Mouse (Mus musculus) MEL (cell line): ENCODE measurements around the gene Ctdnep1.

Experiments
- CTCF ChIP-seq, 3 experiments: IDR thresholded peaks in 2 of 3; conservative IDR thresholded peaks in 1 of 3; 2 replicates each; pipeline ENCODE4 v1.5.1; 2011 to 2012; ENCODE audit warnings: low read length in 3 of 3, low read depth in 2 of 3, mild to moderate bottlenecking in 2 of 3, improper control_type of control experiment in 1 of 3, inconsistent platforms in 1 of 3, mixed read lengths in 1 of 3, moderate library complexity in 1 of 3; ENCODE audit not compliant: control insufficient read depth in 1 of 3, insufficient read depth in 1 of 3, poor library complexity in 1 of 3, severe bottlenecking in 1 of 3
- ELF1 ChIP-seq: IDR thresholded peaks from 2 replicates; pipeline ENCODE4 v1.6.1; 2014; ENCODE audit warnings: low read depth, mild to moderate bottlenecking, inconsistent platforms, low read length, improper control_type of control experiment, moderate library complexity
- EP300 ChIP-seq, 2 experiments: IDR thresholded peaks; 2 replicates each; pipeline ENCODE4 v1.6.1; 2011; ENCODE audit warnings: improper control_type of control experiment in 2 of 2, low read length in 2 of 2, low read depth in 1 of 2, mild to moderate bottlenecking in 1 of 2
- KAT2A ChIP-seq: conservative IDR thresholded peaks from 2 replicates; pipeline ENCODE4 v1.6.1; 2012; ENCODE audit warnings: low read depth, low read length, improper control_type of control experiment, inconsistent platforms
- MAZ ChIP-seq: IDR thresholded peaks from 2 replicates; pipeline ENCODE4 v1.6.1; 2012; ENCODE audit warnings: low read depth, mild to moderate bottlenecking, inconsistent platforms, low read length, improper control_type of control experiment
- MEF2A ChIP-seq: IDR thresholded peaks from 2 replicates; pipeline ENCODE4 v1.6.1; 2014; ENCODE audit warnings: low read depth, mild to moderate bottlenecking, inconsistent platforms, low read length, improper control_type of control experiment; ENCODE audit not compliant: poor library complexity, insufficient replicate concordance, severe bottlenecking; ENCODE audit errors: extremely low read depth
- MXI1 ChIP-seq: IDR thresholded peaks from 2 replicates; pipeline ENCODE4 v1.6.1; 2011; ENCODE audit warnings: mild to moderate bottlenecking, low read depth, low read length, improper control_type of control experiment
- NELFE ChIP-seq: IDR thresholded peaks from 2 replicates; pipeline ENCODE4 v1.6.1; 2011; ENCODE audit warnings: low read depth, low read length, improper control_type of control experiment
- POLR2A ChIP-seq, 2 experiments: IDR thresholded peaks; 2 replicates each; pipeline ENCODE4 v1.6.1; 2011 to 2012; ENCODE audit warnings: low read length in 2 of 2, mild to moderate bottlenecking in 2 of 2, control low read depth in 1 of 2, improper control_type of control experiment in 1 of 2, low read depth in 1 of 2, moderate library complexity in 1 of 2; ENCODE audit not compliant: control insufficient read depth in 1 of 2, insufficient read depth in 1 of 2, poor library complexity in 1 of 2
- POLR2AphosphoS5 ChIP-seq: IDR thresholded peaks from 2 replicates; pipeline ENCODE4 v1.6.1; 2012; ENCODE audit warnings: low read depth, borderline replicate concordance, mild to moderate bottlenecking, inconsistent platforms, low read length, moderate library complexity, mixed read lengths
- RAD21 ChIP-seq: IDR thresholded peaks from 2 replicates; pipeline ENCODE4 v1.6.1; 2011; ENCODE audit warnings: mild to moderate bottlenecking, low read depth, low read length, improper control_type of control experiment
- RCOR1 ChIP-seq: IDR thresholded peaks from 2 replicates; pipeline ENCODE4 v1.6.1; 2012; ENCODE audit warnings: low read depth, mild to moderate bottlenecking, inconsistent platforms, low read length, improper control_type of control experiment
- ZMIZ1 ChIP-seq: IDR thresholded peaks from 2 replicates; pipeline ENCODE4 v1.6.1; 2012; ENCODE audit warnings: low read depth, mild to moderate bottlenecking, inconsistent platforms, low read length, improper control_type of control experiment, moderate library complexity

- TF ChIP-seq RAD21 (no peak), EP300 (IDR thresholded peaks at IDR 0.05; ENCODE audit: low read depth in 1 of 2, low read length in 2 of 2) (no peak), CTCF (IDR thresholded peaks at IDR 0.05 in 2 of 3, conservative IDR thresholded peaks at IDR 0.05 in 1 of 3; ENCODE audit: control insufficient read depth in 1 of 3, insufficient read depth in 1 of 3, low read depth in 2 of 3, low read length in 3 of 3, poor library complexity in 1 of 3, severe bottlenecking in 1 of 3) (no peak), MEF2A (no peak), RCOR1 (no peak), NELFE (no peak), KAT2A (no peak), POLR2A (IDR thresholded peaks at IDR 0.05; ENCODE audit: control insufficient read depth in 1 of 2, insufficient read depth in 1 of 2, low read depth in 1 of 2, low read length in 2 of 2, poor library complexity in 1 of 2) (no peak), ELF1 (no peak), POLR2AphosphoS5 (no peak), MAZ (no peak), MXI1 (no peak), ZMIZ1 (no peak)
These were observed 58.7 kb downstream of the Ctdnep1 start for GRCm38 (mm10) chr11:70039631-70040030.
